11 mouse cellular contexts compared by ENCODE assay signal in genomic region chr4:149894300-149894699, GRCm38 (mm10).
A peak's percentile ranks its signal among the peaks of the same experiment; 100 is the strongest.
DNase-seq lines count a peak whose midpoint lies in the region; ATAC-seq and TF ChIP-seq lines count a peak whose summit lies in the region.
"Had no signal": no experiment of that assay in that cellular context is flagged by ENCODE, and none has a peak within 500 bp of the region (broad histone marks: within the 10 kb centered on the region; RNA-seq: fewer than 3 reads in every experiment).

No protein-coding gene starts in this region.

- no peaks in the 10 kb centered on the region for H3K9me3 ChIP-seq in heart, embryonic 13.5 days
- H3K9me3 ChIP-seq in midbrain, embryonic 14.5 days (ENCODE audit: control insufficient read depth, low read length): no peaks in the 10 kb centered on the region
- no peaks in the 10 kb centered on the region for H3K9me3 ChIP-seq in midbrain, postnatal 0 days (ENCODE audit: low read length)
- no peaks in the 10 kb centered on the region for H3K9me3 ChIP-seq in intestine, embryonic 16.5 days (ENCODE audit: control insufficient read depth, low read length)
- H3K9me3 ChIP-seq in stomach, postnatal 0 days (ENCODE audit: control insufficient read depth, low read length): no peaks in the 10 kb centered on the region

- ATAC-seq in heart, embryonic 13.5 days (ENCODE audit: extremely low read depth, insufficient number of reproducible peaks, low FRiP score, low TSS enrichment): no peak
- no peak for ATAC-seq in midbrain, embryonic 14.5 days (ENCODE audit: low FRiP score, low TSS enrichment)
- no peak for ATAC-seq in midbrain, postnatal 0 days (ENCODE audit: low FRiP score)
- ATAC-seq in intestine, embryonic 16.5 days: no peak
- no peak for ATAC-seq in stomach, postnatal 0 days (ENCODE audit: low FRiP score, low TSS enrichment)

- no peak overlapping the region for H3K4me3 ChIP-seq in heart, embryonic 13.5 days
- H3K4me3 ChIP-seq in midbrain, embryonic 14.5 days (replicated peaks; ENCODE audit: low read depth, low read length): no peak overlapping the region
- no peak overlapping the region for H3K4me3 ChIP-seq in midbrain, postnatal 0 days (ENCODE audit: low read depth, low read length)
- H3K4me3 ChIP-seq in intestine, embryonic 16.5 days (ENCODE audit: low read length): no peak overlapping the region
- no peak overlapping the region for H3K4me3 ChIP-seq in stomach, postnatal 0 days (ENCODE audit: low read depth, low read length)

- no peak overlapping the region for H3K9ac ChIP-seq in heart, embryonic 13.5 days
- H3K9ac ChIP-seq in midbrain, embryonic 14.5 days (replicated peaks; ENCODE audit: low read length): no peak overlapping the region
- H3K9ac ChIP-seq in midbrain, postnatal 0 days (replicated peaks; ENCODE audit: low read length, poor library complexity, severe bottlenecking): no peak overlapping the region
- H3K9ac ChIP-seq in intestine, embryonic 16.5 days (ENCODE audit: low read depth, low read length): 0 out of 2 replicates have a peak overlapping the region, but pooled peaks have one; percentile 1
- H3K9ac ChIP-seq in stomach, postnatal 0 days (ENCODE audit: low read length): no peak overlapping the region

- H3K4me1 ChIP-seq in heart, embryonic 13.5 days: peaks cover 50% of the 10 kb centered on the region
- 0 out of 2 replicates have a peak, but pooled peaks cover 3% of the 10 kb centered on the region for H3K4me1 ChIP-seq in midbrain, embryonic 14.5 days (ENCODE audit: control insufficient read depth, insufficient read depth, low read length)
- H3K4me1 ChIP-seq in midbrain, postnatal 0 days (ENCODE audit: insufficient read depth, low read length): 0 out of 2 replicates have a peak, but pooled peaks cover 4% of the 10 kb centered on the region
- H3K4me1 ChIP-seq in intestine, embryonic 16.5 days (ENCODE audit: control insufficient read depth, insufficient read depth, low read length): peaks cover 41% of the 10 kb centered on the region
- H3K4me1 ChIP-seq in stomach, postnatal 0 days (replicated peaks; ENCODE audit: control insufficient read depth, insufficient read depth): peaks cover 14% of the 10 kb centered on the region

- no peak for TF ChIP-seq CTCF in midbrain, postnatal 0 days (IDR thresholded peaks at IDR 0.05)
- TF ChIP-seq CTCF in stomach, postnatal 0 days (IDR thresholded peaks at IDR 0.05; ENCODE audit: low read depth): no peak

- no peaks in the 10 kb centered on the region for H3K36me3 ChIP-seq in heart, embryonic 13.5 days
- no peaks in the 10 kb centered on the region for H3K36me3 ChIP-seq in midbrain, embryonic 14.5 days (ENCODE audit: control insufficient read depth, insufficient read depth, low read length)
- no peaks in the 10 kb centered on the region for H3K36me3 ChIP-seq in midbrain, postnatal 0 days (ENCODE audit: insufficient read depth, low read length)
- H3K36me3 ChIP-seq in intestine, embryonic 16.5 days (ENCODE audit: control insufficient read depth, insufficient read depth, low read length): no peaks in the 10 kb centered on the region
- no peaks in the 10 kb centered on the region for H3K36me3 ChIP-seq in stomach, postnatal 0 days (ENCODE audit: control insufficient read depth, insufficient read depth, low read length)

- no peak for TF ChIP-seq EP300 in stomach, postnatal 0 days (optimal IDR thresholded peaks at IDR 0.05)

- H3K27me3 ChIP-seq in heart, embryonic 13.5 days (replicated peaks): peaks cover 3% of the 10 kb centered on the region; the same call in 1 of the 2 replicates
- no peaks in the 10 kb centered on the region for H3K27me3 ChIP-seq in midbrain, embryonic 14.5 days (ENCODE audit: control insufficient read depth, insufficient read depth, low read length)
- H3K27me3 ChIP-seq in midbrain, postnatal 0 days (ENCODE audit: insufficient read depth, low read length): no peaks in the 10 kb centered on the region
- no peaks in the 10 kb centered on the region for H3K27me3 ChIP-seq in intestine, embryonic 16.5 days (replicated peaks; ENCODE audit: control insufficient read depth, insufficient read depth, low read length)
- no peaks in the 10 kb centered on the region for H3K27me3 ChIP-seq in stomach, postnatal 0 days (ENCODE audit: control insufficient read depth, insufficient read depth, low read length)

- 87% methylated on average over 7 of the region's 7 CpGs for WGBS in heart, embryonic 13.5 days
- 93% methylated on average over 7 of the region's 7 CpGs for WGBS in midbrain, embryonic 14.5 days
- 92% methylated on average over 7 of the region's 7 CpGs for WGBS in midbrain, postnatal 0 days
- 84% methylated on average over 7 of the region's 7 CpGs for WGBS in intestine, embryonic 16.5 days
- WGBS in stomach, postnatal 0 days: 74% methylated on average over 7 of the region's 7 CpGs

- DNase-seq in heart, postnatal 4 days: no peak
- DNase-seq in midbrain, embryonic 14.5 days: no peak
- DNase-seq in midbrain, postnatal 0 days (ENCODE audit: low spot score): no peak
- DNase-seq in stomach, postnatal 0 days (ENCODE audit: low spot score): no peak
- no peak for DNase-seq in lung, adult 18-20 months
- no peak for DNase-seq in spleen, adult 18-20 months
- DNase-seq: gastrocnemius, postnatal 10 days; right cerebral cortex, adult 18-20 months; thymus, adult 2 months had no signal

- peak overlapping the region; percentile 76 for H3K27ac ChIP-seq in heart, embryonic 13.5 days (replicated peaks)
- 0 out of 2 replicates have a peak overlapping the region, but pooled peaks have one; percentile 5 for H3K27ac ChIP-seq in midbrain, embryonic 14.5 days (replicated peaks; ENCODE audit: low read depth, low read length)
- no peak overlapping the region for H3K27ac ChIP-seq in midbrain, postnatal 0 days (ENCODE audit: low read depth, low read length)
- H3K27ac ChIP-seq in intestine, embryonic 16.5 days (ENCODE audit: low read length): peak overlapping the region; percentile 78
- peak overlapping the region; percentile 88 for H3K27ac ChIP-seq in stomach, postnatal 0 days (replicated peaks)

- H3K4me2 ChIP-seq in heart, embryonic 13.5 days: no peak overlapping the region
- no peak overlapping the region for H3K4me2 ChIP-seq in midbrain, embryonic 14.5 days (ENCODE audit: low read length)
- no peak overlapping the region for H3K4me2 ChIP-seq in midbrain, postnatal 0 days (ENCODE audit: low read depth, low read length, poor library complexity, severe bottlenecking)
- H3K4me2 ChIP-seq in intestine, embryonic 16.5 days (ENCODE audit: low read depth, low read length): no peak overlapping the region
- no peak overlapping the region for H3K4me2 ChIP-seq in stomach, postnatal 0 days (replicated peaks; ENCODE audit: low read depth)
